Mouse (Mus musculus): ENCODE data around the gene Edf1. TPM values are rescaled to one million over a fixed set of nuclear protein-coding genes. Genes with fewer than 3 reads are reported as not detected.

Gene Edf1
- total RNA-seq, 2 experiments from 2014 or later = 139 to 157 TPM

- intact Hi-C loops (cut with DNase I) = loop anchor here (5.0 kb wide), 1 partner anchor 158 kb away; the partner anchor contains the start of gene Fut7
- DNase-seq = no peak
These were observed 22.3 kb downstream of the Edf1 start for GRCm38 (mm10) chr2:25579737-25580460.

- no peak for DNase-seq
- intact Hi-C loops (cut with DNase I) = no loop called here
These were observed 23.0 kb downstream of the Edf1 start for GRCm38 (mm10) chr2:25580621-25581101.

GRCm38 (mm10) chr2:25581294-25581864 is 23.7 kb downstream of the Edf1 start, which contains the start of gene Ajm1:
Gene Ajm1 (minus strand): TSS chr2:25581757.
- intact Hi-C loops (cut with DNase I) = no loop called here
- no peak for DNase-seq

GRCm38 (mm10) chr2:25581901-25582301 is 24.3 kb downstream of the Edf1 start:
- intact Hi-C loops (cut with DNase I) = no loop called here
- no peak for DNase-seq

- no peak for DNase-seq
- intact Hi-C loops (cut with DNase I) = no loop called here
These were observed 24.9 kb downstream of the Edf1 start for GRCm38 (mm10) chr2:25582466-25583119.

GRCm38 (mm10) chr2:25583120-25583481 is 25.5 kb downstream of the Edf1 start:
- DNase-seq = no peak
- intact Hi-C loops (cut with DNase I) = no loop called here

GRCm38 (mm10) chr2:25583571-25583970 is 25.9 kb downstream of the Edf1 start:
- intact Hi-C loops (cut with DNase I) = no loop called here
- no peak for DNase-seq

- intact Hi-C loops (cut with DNase I) = no loop called here
- no peak for DNase-seq
These were observed 26.5 kb downstream of the Edf1 start for GRCm38 (mm10) chr2:25584152-25584551.

GRCm38 (mm10) chr2:25584856-25585255 is 27.2 kb downstream of the Edf1 start:
- no peak for DNase-seq
- intact Hi-C loops (cut with DNase I) = no loop called here

- intact Hi-C loops (cut with DNase I) = no loop called here
- no peak for DNase-seq
These were observed 28.0 kb downstream of the Edf1 start for GRCm38 (mm10) chr2:25585601-25586000.

- intact Hi-C loops (cut with DNase I) = no loop called here
- DNase-seq = no peak
These were observed 29.6 kb downstream of the Edf1 start for GRCm38 (mm10) chr2:25587290-25587689.

- intact Hi-C loops (cut with DNase I) = no loop called here
- no peak for DNase-seq
These were observed 30.7 kb downstream of the Edf1 start for GRCm38 (mm10) chr2:25588227-25588907.

GRCm38 (mm10) chr2:25591863-25592262 is 34.2 kb downstream of the Edf1 start:
- DNase-seq = no peak
- intact Hi-C loops (cut with DNase I) = no loop called here

GRCm38 (mm10) chr2:25596765-25597510 is 39.3 kb downstream of the Edf1 start:
- intact Hi-C loops (cut with DNase I) = no loop called here
- no peak for DNase-seq

- intact Hi-C loops (cut with DNase I) = no loop called here
These were observed 41.1 kb downstream of the Edf1 start for GRCm38 (mm10) chr2:25598749-25599148.

GRCm38 (mm10) chr2:25600037-25600436 is 42.4 kb downstream of the Edf1 start:
- DNase-seq = no peak
- intact Hi-C loops (cut with DNase I) = no loop called here

More at GRCm38 (mm10) chr2:25598749-25599148, 41.1 kb downstream of the Edf1 start:
- DNase-seq = no peak

- intact Hi-C loops (cut with DNase I) = no loop called here
- DNase-seq = no peak
These were observed 44.9 kb downstream of the Edf1 start for GRCm38 (mm10) chr2:25602526-25602925.

GRCm38 (mm10) chr2:25607761-25608622 is 50.3 kb downstream of the Edf1 start, which contains the start of gene Rabl6:
Gene Rabl6 (minus strand): TSS chr2:25608521.
- DNase-seq = peak; percentile 86 to 88
- intact Hi-C loops (cut with DNase I) = no loop called here

GRCm38 (mm10) chr2:25608671-25609070 is 51.0 kb downstream of the Edf1 start:
- DNase-seq = no peak
- intact Hi-C loops (cut with DNase I) = no loop called here
